Mouse (Mus musculus) hindbrain, embryonic 13.5 days (tissue): Measurements from ENCODE around the gene Kdf1. TPM values are rescaled to one million over a fixed set of nuclear protein-coding genes. Genes with fewer than 3 reads are reported as not detected.
A peak's percentile ranks its signal among the peaks of the same experiment; 100 is the strongest.
"Not testable (repeated sequence)": the region's sequence is repeated elsewhere in the genome, so short reads cannot be mapped to it uniquely, and the experiment has no call there.

ENCODE experiments used
- ATAC-seq: fragments of 200-750 bp; cut with Nextera tagmentation; 2 replicates; pipeline ENCODE4 v1.8.0; 2017; ENCODE audit warnings: moderate TSS enrichment; ENCODE audit not compliant: low FRiP score
- H3K27ac ChIP-seq: fragments of 300-500 bp; sonication (generic); 2 replicates; pipeline ENCODE4 v1.5.1; 2015; ENCODE audit warnings: inconsistent platforms, mild to moderate bottlenecking, moderate library complexity
- H3K27me3 ChIP-seq: fragments of 300-500 bp; sonication (generic); 2 replicates; pipeline ENCODE4 v1.6.1; 2015; ENCODE audit warnings: mild to moderate bottlenecking, inconsistent platforms
- H3K36me3 ChIP-seq: fragments of 300-500 bp; sonication (generic); 2 replicates; pipeline ENCODE4 v1.6.1; 2015; ENCODE audit warnings: mild to moderate bottlenecking, inconsistent platforms
- H3K4me1 ChIP-seq: fragments of 300-500 bp; sonication (generic); replicated peaks from 2 replicates; pipeline ENCODE4 v1.6.1; 2015; ENCODE audit warnings: inconsistent platforms
- H3K4me2 ChIP-seq: fragments of 300-500 bp; sonication (generic); 2 replicates; pipeline ENCODE4 v1.6.1; 2015; ENCODE audit warnings: inconsistent platforms, mild to moderate bottlenecking, moderate library complexity
- H3K4me3 ChIP-seq: fragments of 300-500 bp; sonication (generic); 2 replicates; pipeline ENCODE4 v1.5.1; 2015; ENCODE audit warnings: mild to moderate bottlenecking, inconsistent platforms
- H3K9ac ChIP-seq: fragments of 300-500 bp; sonication (generic); 2 replicates; pipeline ENCODE4 v1.6.1; 2015; ENCODE audit warnings: mild to moderate bottlenecking, inconsistent platforms
- H3K9me3 ChIP-seq: fragments of 300-500 bp; sonication (generic); 2 replicates; pipeline ENCODE4 v1.6.1; 2016; ENCODE audit warnings: inconsistent platforms
- WGBS: fragments of 180-500 bp; shearing (Covaris S2); methylation state at CpG from one replicate; pipeline ENCODE4 v1.1.7; 2015; 5-methylcytosine and 5-hydroxymethylcytosine counted together
- polyA plus RNA-seq: library from polyadenylated mRNA; unstranded; fragments of >200 nt; fragmentation: Nextera tagmentation; extraction: Ambion mirVana; gene quantifications from 2 replicates; pipeline ENCODE4 v1.2.1, GENCODE M21; 2015

Kdf1 gene
- polyA plus RNA-seq, 1 experiment from 2014 or later, result 0.30 TPM

- Histone ChIP-seq H3K9me3 (no peaks in the 10 kb centered on the region), H3K9ac (no peak overlapping the region), H3K4me2 (no peak overlapping the region), H3K4me1 (peaks cover 27% of the 10 kb centered on the region), H3K27ac (no peak overlapping the region), H3K36me3 (no peaks in the 10 kb centered on the region), H3K4me3 (no peak overlapping the region), H3K27me3 (peaks cover 94% of the 10 kb centered on the region)
- 70% methylated on average over 7 of the region's 7 CpGs for WGBS
- ATAC-seq, result no peak
These were observed 17.2 kb upstream of the Kdf1 start for GRCm38 (mm10) chr4:133501514-133501913.

DNA sequence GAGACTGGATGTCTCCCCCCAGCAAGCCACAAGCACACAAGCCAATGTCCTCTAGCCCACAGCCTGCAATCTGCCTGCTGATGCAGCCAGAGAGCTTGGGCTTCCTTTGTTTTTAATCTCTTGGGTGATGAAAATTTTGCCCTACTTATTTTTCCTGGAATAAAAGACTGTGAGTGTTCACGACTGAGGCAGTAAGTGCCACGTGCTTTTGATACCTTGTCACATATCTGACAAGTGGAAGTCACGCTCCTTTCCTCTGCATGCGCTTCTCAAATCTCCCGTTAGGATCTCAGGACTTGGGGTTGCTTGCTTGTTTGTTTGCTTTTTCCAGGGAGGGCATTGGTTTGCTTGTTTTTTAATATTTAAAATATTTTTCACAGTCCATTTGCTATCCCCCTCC, 14.5 kb upstream of the Kdf1 start:
- Histone ChIP-seq H3K27me3 (peaks cover 78% of the 10 kb centered on the region), H3K27ac (no peak overlapping the region), H3K4me3 (no peak overlapping the region), H3K4me1 (peaks cover under 1% of the 10 kb centered on the region; the same call in 1 of the 2 replicates), H3K4me2 (no peak overlapping the region), H3K9ac (no peak overlapping the region), H3K36me3 (no peaks in the 10 kb centered on the region), H3K9me3 (no peaks in the 10 kb centered on the region)
- no peak for ATAC-seq
- WGBS, result 61% methylated on average over 5 of the region's 5 CpGs

DNA sequence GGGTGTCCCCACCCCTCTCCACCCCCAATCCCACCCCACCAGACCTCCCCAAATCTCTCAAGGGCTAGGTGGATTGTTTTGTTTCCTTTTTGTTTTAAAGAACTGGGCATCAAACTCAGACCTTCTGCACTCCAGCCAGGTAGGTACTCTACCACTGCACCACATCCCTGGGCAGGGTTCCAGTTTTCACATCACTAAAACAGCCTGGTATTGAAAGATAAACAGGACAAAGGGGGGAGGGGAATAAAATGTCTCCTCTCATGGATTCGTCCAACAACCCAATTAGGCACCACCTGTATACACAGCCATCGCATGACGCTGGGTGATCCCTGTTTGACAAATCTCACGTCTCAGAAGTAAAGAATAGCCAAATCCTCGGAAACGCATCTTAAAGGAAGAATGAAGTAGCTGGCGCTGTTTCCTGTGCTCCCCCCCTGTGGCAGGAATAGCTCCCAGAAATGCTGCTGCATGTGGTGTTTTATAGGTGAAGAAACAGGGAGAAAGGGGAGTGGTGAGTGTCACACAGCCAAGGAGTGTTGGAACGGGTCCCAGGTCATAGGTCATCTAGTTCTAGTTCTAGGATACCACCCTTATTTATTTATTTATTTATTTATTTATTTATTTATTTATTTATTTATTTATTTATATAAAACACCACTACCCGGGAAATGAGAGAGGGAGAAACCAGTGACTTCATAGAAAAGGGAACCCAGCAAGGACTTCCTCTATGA, 13.8 kb upstream of the Kdf1 start:
- Histone ChIP-seq H3K27me3 (peaks cover 72% of the 10 kb centered on the region), H3K4me1 (no peaks in the 10 kb centered on the region), H3K4me3 (no peak overlapping the region), H3K36me3 (no peaks in the 10 kb centered on the region), H3K27ac (no peak overlapping the region), H3K9ac (no peak overlapping the region), H3K4me2 (no peak overlapping the region), H3K9me3 (no peaks in the 10 kb centered on the region)
- ATAC-seq, result no peak
- 74% methylated on average over 9 of the region's 9 CpGs for WGBS

- H3K4me3 ChIP-seq, result no peak overlapping the region
- ATAC-seq, result no peak
- H3K36me3 ChIP-seq, result no peaks in the 10 kb centered on the region
- no peaks in the 10 kb centered on the region for H3K4me1 ChIP-seq
- no peak overlapping the region for H3K27ac ChIP-seq
- H3K9ac ChIP-seq, result no peak overlapping the region
- 79% methylated on average over 5 of the region's 5 CpGs for WGBS
- H3K4me2 ChIP-seq, result no peak overlapping the region
- no peaks in the 10 kb centered on the region for H3K9me3 ChIP-seq
- H3K27me3 ChIP-seq, result peaks cover 55% of the 10 kb centered on the region
These were observed 12.2 kb upstream of the Kdf1 start for GRCm38 (mm10) chr4:133506573-133506972.

GRCm38 (mm10) chr4:133508990-133509389, 9.8 kb upstream of the Kdf1 start:
- H3K4me2 ChIP-seq, result no peak overlapping the region
- H3K4me1 ChIP-seq, result no peaks in the 10 kb centered on the region
- no peak for ATAC-seq
- 77% methylated on average over 7 of the region's 7 CpGs for WGBS
- no peak overlapping the region for H3K27ac ChIP-seq
- H3K36me3 ChIP-seq, result no peaks in the 10 kb centered on the region
- H3K27me3 ChIP-seq, result peaks cover 39% of the 10 kb centered on the region
- no peaks in the 10 kb centered on the region for H3K9me3 ChIP-seq
- no peak overlapping the region for H3K4me3 ChIP-seq
- H3K9ac ChIP-seq, result no peak overlapping the region

- 82% methylated on average over 5 of the region's 5 CpGs for WGBS
- H3K9ac ChIP-seq, result no peak overlapping the region
- H3K27me3 ChIP-seq, result peaks cover 33% of the 10 kb centered on the region
- no peaks in the 10 kb centered on the region for H3K9me3 ChIP-seq
- no peak overlapping the region for H3K4me2 ChIP-seq
- no peak overlapping the region for H3K4me3 ChIP-seq
- H3K27ac ChIP-seq, result no peak overlapping the region
- ATAC-seq, result no peak
- no peaks in the 10 kb centered on the region for H3K36me3 ChIP-seq
- no peaks in the 10 kb centered on the region for H3K4me1 ChIP-seq
These were observed 7.7 kb upstream of the Kdf1 start for GRCm38 (mm10) chr4:133511050-133511449.

DNA sequence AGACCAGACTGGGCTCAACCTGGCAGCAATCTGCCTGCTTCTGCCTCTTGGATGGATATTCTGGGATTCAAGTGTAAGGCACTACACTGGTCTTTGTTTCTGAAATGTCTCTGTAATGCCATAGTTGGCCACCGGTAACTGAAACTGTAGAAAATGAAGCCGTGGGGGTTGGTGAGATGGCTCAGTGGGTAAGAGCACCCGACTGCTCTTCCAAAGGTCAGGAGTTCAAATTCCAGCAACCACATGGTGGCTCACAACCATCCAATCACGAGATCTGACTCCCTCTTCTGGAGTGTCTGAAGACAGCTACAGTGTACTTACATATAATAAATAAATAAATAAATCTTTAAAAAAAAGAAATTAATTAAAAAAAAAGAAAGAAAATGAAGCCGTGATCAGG, 6.3 kb upstream of the Kdf1 start:
- not testable (repeated sequence) for H3K4me3 ChIP-seq, H3K9me3 ChIP-seq, ATAC-seq, H3K9ac ChIP-seq, H3K4me2 ChIP-seq, H3K36me3 ChIP-seq, H3K27ac ChIP-seq, H3K4me1 ChIP-seq
- peaks cover 33% of the 10 kb centered on the region for H3K27me3 ChIP-seq
- 59% methylated on average over 5 of the region's 5 CpGs for WGBS

GRCm38 (mm10) chr4:133512972-133513371, 5.8 kb upstream of the Kdf1 start:
- Histone ChIP-seq H3K4me2 (no peak overlapping the region), H3K36me3 (no peaks in the 10 kb centered on the region), H3K27ac (no peak overlapping the region), H3K4me1 (no peaks in the 10 kb centered on the region), H3K9ac (no peak overlapping the region), H3K4me3 (no peak overlapping the region), H3K27me3 (peaks cover 36% of the 10 kb centered on the region), H3K9me3 (no peaks in the 10 kb centered on the region)
- no peak for ATAC-seq
- 14% methylated on average over 8 of the region's 8 CpGs for WGBS

DNA sequence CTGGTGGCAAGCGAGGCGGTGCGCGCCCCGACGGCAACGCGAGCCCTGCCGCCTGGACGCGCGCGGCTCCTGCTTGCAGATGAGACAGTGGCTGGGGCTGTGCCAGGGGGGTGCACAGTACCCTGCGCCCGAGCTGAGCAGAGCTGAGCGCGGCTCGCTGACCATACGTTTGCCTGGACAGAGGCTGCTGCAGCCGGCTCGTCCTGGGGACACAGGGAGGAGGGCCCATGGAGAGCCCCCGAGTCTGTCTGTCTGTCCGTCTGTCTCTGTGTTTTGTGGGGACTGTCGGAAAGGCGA, 554 bp downstream of the Kdf1 start:
- no peak for ATAC-seq
- 6% methylated on average over 25 of the region's 25 CpGs for WGBS
- H3K27me3 ChIP-seq, result peaks cover 67% of the 10 kb centered on the region

GRCm38 (mm10) chr4:133521502-133521901, 2.7 kb downstream of the Kdf1 start:
- Histone ChIP-seq H3K36me3 (peaks cover 3% of the 10 kb centered on the region; the same call in 1 of the 2 replicates), H3K27me3 (peaks cover 52% of the 10 kb centered on the region), H3K9me3 (no peaks in the 10 kb centered on the region), H3K4me1 (peaks cover 8% of the 10 kb centered on the region), H3K4me2 (no peak overlapping the region), H3K27ac (no peak overlapping the region), H3K4me3 (no peak overlapping the region), H3K9ac (no peak overlapping the region)
- ATAC-seq, result no peak
- WGBS, result 82% methylated on average over 2 of the region's 2 CpGs

More for the DNA sequence above, 554 bp downstream of the Kdf1 start:
- Histone ChIP-seq H3K4me3 (peak overlapping the region; percentile 36), H3K9me3 (no peaks in the 10 kb centered on the region), H3K9ac (peak overlapping the region; percentile 35; the same call in 1 of the 2 replicates), H3K4me1 (peaks cover 8% of the 10 kb centered on the region), H3K27ac (no peak overlapping the region), H3K4me2 (peak overlapping the region; percentile 47), H3K36me3 (no peaks in the 10 kb centered on the region)

GRCm38 (mm10) chr4:133527788-133528187, 9.0 kb downstream of the Kdf1 start:
- no peak overlapping the region for H3K9ac ChIP-seq
- ATAC-seq, result no peak
- H3K27ac ChIP-seq, result no peak overlapping the region
- no peak overlapping the region for H3K4me3 ChIP-seq
- no peak overlapping the region for H3K4me2 ChIP-seq
- H3K4me1 ChIP-seq, result no peaks in the 10 kb centered on the region
- H3K36me3 ChIP-seq, result peaks cover 53% of the 10 kb centered on the region
- no peaks in the 10 kb centered on the region for H3K9me3 ChIP-seq
- no peaks in the 10 kb centered on the region for H3K27me3 ChIP-seq
- 82% methylated on average over 16 of the region's 16 CpGs for WGBS

DNA sequence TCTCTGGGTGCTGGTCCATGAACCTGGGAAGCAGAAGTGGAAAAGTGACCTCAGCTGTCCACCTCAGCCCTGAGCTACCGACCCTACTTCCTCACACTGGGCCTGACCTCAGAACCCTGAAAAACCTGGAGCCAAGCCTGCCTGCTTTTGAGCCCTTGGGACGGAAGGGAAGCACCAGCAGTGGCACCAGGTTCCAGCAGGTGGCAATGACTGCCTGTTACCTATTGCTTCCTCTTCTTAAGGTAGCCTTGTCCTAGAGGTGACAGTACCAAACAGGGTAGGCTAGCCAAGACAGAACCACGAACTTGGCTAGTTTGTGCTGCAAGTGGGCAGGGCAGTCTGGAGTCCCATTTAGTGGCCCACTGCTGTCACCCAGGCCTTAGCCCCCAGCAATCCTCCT, 14.0 kb downstream of the Kdf1 start:
- Histone ChIP-seq H3K27me3 (no peaks in the 10 kb centered on the region), H3K9me3 (no peaks in the 10 kb centered on the region), H3K4me1 (no peaks in the 10 kb centered on the region), H3K9ac (no peak overlapping the region), H3K4me2 (no peak overlapping the region), H3K4me3 (no peak overlapping the region), H3K36me3 (peaks cover 97% of the 10 kb centered on the region), H3K27ac (no peak overlapping the region)
- ATAC-seq, result no peak
- 84% methylated on average over 3 of the region's 3 CpGs for WGBS

GRCm38 (mm10) chr4:133536081-133536480, 17.3 kb downstream of the Kdf1 start:
- Histone ChIP-seq H3K4me2 (no peak overlapping the region), H3K9ac (no peak overlapping the region), H3K27ac (no peak overlapping the region), H3K9me3 (no peaks in the 10 kb centered on the region), H3K27me3 (no peaks in the 10 kb centered on the region), H3K36me3 (peaks cover 98% of the 10 kb centered on the region), H3K4me3 (no peak overlapping the region), H3K4me1 (no peaks in the 10 kb centered on the region)
- no peak for ATAC-seq
- 93% methylated on average over 3 of the region's 3 CpGs for WGBS
